Mouse (Mus musculus) gonadal fat pad, adult 2 months (tissue): ENCODE measurements around the gene Dnaaf2. TPM values are rescaled to one million over a fixed set of nuclear protein-coding genes. Genes with fewer than 3 reads are reported as not detected.

Experiments
- DNase-seq: peaks from one replicate; pipeline ENCODE4 v3.0.0-alpha.2; 2012; ENCODE audit warnings: low read depth
- polyA plus RNA-seq: library from polyadenylated mRNA; depleted of rRNA; stranded (reverse); fragments of >200 nt; gene quantifications from 2 replicates; pipeline ENCODE4 v1.2.3, GENCODE M21; 2012; rRNA removed

The Dnaaf2 gene
- polyA plus RNA-seq, result 1.6 and 1.9 TPM in 2 replicates

DNA sequence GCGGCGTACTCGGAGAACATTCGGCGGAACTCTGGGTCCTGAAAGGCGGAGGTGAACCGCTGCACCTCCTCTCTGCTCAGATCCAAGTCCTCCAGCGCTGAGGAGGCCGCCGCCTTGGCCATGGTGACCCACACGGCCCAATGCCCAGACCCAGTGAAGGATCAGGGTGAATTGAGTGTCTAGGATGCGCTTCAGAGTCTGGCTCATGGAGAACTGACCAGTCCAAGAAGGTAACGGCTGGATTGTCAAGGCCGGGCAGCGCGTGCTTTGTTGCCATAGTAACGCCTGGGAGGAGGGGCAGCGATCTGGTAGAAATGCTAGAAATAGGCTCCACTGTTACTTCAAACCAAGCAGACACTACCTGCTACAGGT is at the start of gene Dnaaf2:
TSS of gene Dnaaf2 (minus strand) at position 266 of the 372 bp plus-strand sequence.
- DNase-seq, result no peak

DNA sequence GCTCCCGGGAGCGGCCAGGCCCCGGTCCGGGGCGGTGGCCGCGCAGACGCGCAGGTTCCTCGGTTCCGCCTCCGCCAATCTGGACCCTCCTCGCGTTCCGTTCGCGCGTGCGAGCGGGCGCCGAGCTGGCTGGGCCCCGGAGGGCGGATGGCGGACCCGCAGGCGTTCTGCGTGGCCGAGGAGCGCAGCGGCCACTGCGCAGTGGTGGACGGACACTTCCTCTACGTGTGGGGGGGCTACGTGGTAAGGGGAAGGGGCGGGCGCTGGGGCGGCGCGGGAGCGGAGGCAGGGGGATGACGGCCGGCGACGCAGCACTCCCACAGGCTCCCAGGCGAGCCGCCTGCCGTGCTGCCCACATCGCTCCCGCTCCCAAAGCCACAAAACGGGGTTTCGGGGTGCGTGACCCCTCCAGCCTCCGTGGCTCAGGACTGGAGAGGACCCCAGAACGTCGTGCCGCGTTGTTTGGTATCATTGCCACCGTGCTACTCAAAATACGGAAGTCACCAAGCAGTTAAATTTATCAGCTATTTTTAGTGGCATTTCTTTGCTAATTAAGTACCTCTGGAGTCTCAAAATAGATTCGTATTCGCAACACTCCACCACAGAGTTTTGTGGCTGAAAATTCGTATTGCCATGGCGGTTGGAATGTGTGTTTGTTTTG is 43.7 kb upstream of the Dnaaf2 start:
- no peak for DNase-seq

DNA sequence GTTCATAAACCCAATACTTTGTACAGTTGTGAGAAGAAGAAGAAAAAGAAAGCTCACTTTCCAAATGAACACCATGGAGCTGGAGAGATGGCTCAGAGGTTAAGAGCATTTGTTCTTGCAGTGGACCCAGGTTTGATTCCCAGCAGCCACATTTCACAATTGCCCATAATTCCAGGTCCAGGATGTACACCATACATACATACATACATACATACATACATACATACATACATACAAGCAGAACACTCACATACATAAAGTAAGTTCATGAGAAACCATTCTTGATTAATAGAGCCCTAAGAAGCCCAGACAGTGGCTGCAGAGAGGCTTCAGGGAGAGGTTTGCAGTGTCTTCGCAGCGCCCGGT is 43.2 kb upstream of the Dnaaf2 start:
- DNase-seq, result no peak

- DNase-seq, result no peak
These were observed 42.6 kb upstream of the Dnaaf2 start, which contains the start of gene Klhdc1 for GRCm38 (mm10) chr12:69240876-69241275. Gene Klhdc1 (plus strand): TSS chr12:69241176.

DNA sequence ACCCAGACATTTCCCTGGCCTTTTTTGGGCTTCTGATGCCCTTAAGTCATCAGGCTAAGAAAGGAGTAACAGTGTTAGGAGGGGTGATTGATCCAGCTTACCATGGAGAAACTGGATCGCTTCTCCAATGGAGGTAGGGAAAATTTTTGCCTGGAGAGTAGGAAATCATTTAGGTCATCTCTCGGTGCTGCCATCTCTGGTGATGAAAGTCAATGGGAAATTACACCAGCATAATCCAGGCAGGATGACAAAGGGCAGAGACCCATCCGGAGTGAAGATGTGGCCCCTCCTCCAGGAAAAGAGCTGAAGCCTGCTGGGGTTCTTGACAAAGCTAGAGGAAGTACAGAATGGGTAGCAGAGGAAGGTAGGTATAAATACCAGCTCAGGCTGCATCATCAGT is 40.1 kb upstream of the Dnaaf2 start:
- DNase-seq, result no peak

DNA sequence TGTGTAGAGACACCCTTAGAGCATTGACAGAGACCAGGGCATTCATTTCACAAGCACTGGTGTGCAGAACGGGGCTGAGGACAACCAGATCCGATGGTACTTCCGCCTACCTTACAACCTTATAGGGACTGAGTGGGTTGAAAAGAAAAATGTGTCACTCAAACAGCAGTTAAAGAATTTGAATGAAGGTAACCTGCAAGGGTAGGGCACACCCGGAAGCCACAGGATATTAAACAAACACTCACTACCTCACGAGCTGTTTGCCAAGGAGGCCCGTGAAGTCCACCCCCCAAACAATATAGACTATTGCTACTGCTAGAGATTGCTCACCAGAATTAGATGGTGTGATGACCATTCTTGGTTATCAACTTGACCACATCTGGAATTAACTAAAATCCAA is 37.6 kb upstream of the Dnaaf2 start:
- DNase-seq, result no peak

DNA sequence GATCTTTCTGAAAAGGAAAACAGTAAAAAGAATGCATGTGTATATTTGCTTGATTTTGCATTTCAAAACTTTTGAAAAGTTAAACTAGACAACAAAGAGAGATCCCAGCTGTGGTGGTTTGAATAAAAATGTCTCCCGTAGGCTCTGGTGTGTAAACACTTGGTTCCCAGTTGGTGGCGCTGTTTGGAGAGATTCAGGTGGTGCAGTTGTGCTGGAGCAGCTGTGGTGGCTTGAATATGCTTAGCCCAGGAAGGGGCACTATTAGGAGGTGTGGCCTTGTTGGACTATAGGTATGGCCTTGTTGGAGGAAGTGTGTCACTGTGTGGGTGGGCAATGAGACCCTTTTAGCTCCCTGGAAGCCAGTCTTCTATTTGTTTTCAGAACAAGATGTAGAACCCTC is 31.0 kb upstream of the Dnaaf2 start:
- DNase-seq, result no peak

- DNase-seq, result peak; percentile 20
These were observed 29.7 kb upstream of the Dnaaf2 start, which contains the start of gene Pole2 for GRCm38 (mm10) chr12:69227776-69228466. Gene Pole2 (minus strand): TSS chr12:69228195.

DNA sequence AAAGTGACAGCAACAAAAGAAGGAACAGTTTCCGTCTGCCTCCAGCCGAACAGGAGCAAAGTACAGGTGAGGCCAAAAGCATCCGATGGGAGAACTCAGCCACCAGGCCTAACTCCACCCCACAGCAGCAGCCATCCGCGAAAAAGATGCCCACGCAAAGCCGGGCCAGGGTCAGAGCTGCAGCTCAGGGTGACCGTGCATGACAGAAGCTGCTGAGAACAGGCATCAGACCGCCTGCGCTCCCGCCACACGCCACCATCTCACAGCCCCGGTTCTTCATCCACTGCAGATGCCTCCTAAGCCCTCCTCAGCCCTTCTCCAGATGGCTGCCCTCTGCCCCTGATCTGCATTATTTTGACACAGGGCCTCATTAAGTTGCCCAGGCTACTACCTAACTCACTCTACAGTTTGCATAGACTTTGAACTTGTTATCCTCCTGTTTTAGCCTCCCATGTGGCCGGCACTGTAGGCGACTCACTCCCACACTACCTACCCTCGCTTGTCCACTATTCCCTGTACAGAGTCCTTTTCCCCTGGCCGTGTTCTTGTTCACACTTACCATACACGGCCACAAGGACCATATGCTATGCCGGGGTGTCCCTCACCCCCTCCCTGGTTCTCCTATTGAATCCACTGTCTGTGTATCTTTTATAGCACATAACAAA is 22.5 kb upstream of the Dnaaf2 start:
- no peak for DNase-seq

GRCm38 (mm10) chr12:69216587-69216986 is 18.4 kb upstream of the Dnaaf2 start:
- no peak for DNase-seq

GRCm38 (mm10) chr12:69215000-69215785 is 17.0 kb upstream of the Dnaaf2 start:
- peak; percentile 82 for DNase-seq

DNA sequence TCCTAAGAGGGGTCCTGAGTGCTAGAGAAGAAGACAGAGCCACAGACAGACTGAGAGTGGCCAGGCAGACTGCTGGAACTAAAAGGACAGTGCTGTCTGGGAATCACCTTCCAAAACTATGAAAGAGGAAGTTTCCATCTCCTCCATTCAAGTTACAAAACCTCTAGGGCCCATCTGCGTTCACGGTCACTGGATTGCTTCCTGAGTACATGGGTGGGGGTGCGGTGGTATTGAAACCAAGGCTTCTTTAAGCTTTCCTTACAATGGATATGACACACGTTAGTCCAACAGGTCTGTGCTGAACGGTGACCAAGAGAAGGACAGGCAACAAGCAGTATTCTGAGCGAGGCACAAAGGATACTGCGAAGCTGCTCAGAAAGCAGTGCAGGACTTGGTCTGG is 16.2 kb upstream of the Dnaaf2 start:
- DNase-seq, result no peak

GRCm38 (mm10) chr12:69213186-69213777 is 15.1 kb upstream of the Dnaaf2 start:
- DNase-seq, result no peak

- DNase-seq, result no peak
These were observed 12.8 kb upstream of the Dnaaf2 start for GRCm38 (mm10) chr12:69211057-69211456.

DNA sequence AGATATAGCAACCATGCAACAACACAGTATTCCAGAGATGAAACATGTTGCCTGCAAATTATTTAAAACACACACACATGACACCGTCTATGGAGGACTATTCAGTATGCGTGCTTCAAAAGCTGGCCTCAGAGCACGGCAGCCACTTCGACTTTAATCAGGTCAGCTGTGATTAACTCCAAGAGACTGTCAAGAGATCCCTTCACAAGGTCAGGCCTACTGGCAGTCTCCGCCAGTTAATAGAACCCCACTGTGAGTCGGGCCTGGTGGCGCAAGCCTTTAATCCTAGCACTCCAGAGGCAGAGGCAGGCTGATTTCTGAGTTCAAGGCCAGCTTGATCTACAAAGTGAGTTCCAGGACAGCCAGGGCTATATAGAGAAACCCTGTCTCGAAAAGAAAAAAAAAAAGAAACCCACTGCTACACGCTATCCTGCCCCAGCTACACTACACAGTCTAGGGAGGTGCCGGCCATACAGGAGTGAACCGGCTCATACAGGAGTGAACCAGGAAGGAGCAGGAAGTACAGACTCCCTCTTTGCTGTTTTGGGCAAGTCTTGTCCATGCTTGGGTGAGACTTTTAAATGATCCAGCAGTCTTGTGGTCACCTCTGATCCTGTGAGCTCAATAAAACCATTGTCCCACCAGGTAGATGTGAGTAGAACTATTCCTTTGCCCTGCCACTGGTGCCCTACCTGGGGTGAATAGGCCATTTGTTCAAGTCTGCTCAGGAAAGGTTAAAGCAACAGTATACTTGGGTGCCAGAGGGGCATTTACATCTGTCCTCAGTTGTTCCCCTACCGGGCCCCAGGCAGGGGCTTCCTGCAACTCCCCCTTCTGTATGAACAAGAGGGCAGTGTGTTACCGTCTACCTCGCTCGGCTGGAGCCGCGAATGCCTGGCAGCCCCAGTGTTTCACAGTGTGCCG is 12.1 kb upstream of the Dnaaf2 start:
- DNase-seq, result no peak

DNA sequence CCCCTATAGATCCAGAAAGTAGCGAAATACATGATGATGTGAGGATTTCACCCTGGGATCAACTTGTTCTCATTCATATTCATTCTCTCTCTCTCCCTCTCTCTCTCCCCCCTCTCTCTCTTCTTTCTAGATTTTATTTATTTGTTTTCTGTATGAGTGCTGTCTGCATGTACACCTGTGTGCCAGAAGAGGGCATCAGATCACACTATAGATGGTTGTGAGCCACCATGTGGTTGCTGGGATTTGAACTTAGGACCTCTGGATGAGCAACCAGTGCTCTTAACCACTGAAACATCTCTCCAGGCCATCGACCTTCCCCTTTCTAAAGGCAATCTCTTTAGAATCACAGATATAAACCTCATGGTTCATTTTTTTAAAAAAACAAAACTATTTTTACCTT is 10.3 kb upstream of the Dnaaf2 start:
- DNase-seq, result no peak

DNA sequence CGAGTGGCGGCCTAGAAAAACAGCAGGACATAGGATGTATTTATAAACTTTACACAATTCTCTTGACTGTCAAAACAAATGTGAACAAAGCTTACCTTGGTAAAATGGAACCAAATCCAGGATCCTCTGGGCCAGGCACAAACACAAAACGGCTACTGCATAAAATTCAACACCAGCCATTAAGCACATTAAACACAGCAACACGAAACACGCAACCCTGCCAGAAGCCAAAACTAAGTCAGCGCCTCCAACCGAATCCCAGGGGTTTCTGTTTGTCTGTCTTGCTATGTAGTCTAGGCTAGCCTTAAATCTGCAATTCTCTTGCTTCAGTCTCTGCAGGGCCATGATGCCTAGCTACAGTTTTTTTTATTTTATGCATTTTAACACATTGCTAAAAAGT is 9.7 kb upstream of the Dnaaf2 start:
- DNase-seq, result no peak

- no peak for DNase-seq
These were observed 9.2 kb upstream of the Dnaaf2 start for GRCm38 (mm10) chr12:69207396-69207795.

DNA sequence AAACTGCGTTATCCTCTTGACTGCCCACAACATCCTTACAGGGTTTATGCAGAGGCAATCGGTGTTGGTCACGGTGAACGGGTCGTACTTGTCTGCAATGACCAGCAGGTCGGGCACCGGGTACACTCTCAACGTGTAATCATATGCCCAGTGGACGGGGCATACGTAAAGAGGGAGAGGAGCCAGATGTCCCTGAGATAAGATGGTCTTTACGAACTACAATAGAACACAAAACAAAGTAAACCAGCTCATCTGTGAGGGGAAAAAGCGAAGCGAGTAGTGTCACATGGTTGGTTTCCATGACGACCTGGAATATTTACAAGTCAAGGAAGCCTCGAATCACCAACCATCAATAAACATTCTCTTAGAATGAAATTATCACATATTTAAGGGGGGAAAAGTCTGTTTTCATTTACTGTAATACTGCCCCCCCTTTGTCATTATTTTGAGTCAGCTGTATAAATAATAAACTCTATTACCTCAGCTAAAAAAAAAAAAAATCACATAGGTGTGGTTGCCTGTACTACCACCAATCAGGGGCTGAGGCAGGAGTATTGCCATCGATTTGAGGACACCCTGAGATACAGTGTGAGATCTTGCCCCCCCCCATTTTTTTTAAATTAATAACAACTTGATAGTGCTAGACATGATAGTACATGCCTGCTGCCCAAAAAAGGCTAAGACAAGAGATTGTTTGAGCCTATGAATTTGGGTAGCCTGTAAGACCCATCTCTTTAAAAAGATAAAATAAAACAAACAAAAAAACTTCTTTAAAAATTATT is 6.0 kb upstream of the Dnaaf2 start, which contains the start of gene Gm49384:
TSS of gene Gm49384 (minus strand) at position 216 of the 782 bp plus-strand sequence.
- DNase-seq, result no peak

DNA sequence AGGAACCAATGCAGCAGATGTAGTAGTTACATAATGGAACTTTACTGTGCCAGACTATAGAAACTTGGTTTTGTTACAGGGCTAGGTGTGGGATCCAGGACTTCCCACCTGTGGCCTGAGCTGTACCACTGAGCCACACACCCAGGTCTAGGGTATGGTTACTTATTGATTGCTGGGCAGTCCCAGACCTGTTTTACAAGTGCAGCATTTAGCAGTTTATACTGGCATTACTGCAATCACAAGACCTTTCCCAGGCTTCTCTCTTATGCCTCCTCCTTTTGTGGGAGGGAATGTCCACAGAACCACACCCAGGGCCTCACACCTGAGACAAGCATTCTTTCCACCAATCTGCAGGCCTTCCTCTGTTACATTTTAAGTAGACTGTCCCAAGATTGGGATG is 756 bp upstream of the Dnaaf2 start:
- DNase-seq, result no peak
